Mouse (Mus musculus): ENCODE measurements around the gene Gpr174. TPM values are rescaled to one million over a fixed set of nuclear protein-coding genes. Genes with fewer than 3 reads are reported as not detected.
A peak's percentile ranks its signal among the peaks of the same experiment; 100 is the strongest.

The Gpr174 gene
- polyA plus RNA-seq, 1 experiment, result 3.9 TPM

DNA sequence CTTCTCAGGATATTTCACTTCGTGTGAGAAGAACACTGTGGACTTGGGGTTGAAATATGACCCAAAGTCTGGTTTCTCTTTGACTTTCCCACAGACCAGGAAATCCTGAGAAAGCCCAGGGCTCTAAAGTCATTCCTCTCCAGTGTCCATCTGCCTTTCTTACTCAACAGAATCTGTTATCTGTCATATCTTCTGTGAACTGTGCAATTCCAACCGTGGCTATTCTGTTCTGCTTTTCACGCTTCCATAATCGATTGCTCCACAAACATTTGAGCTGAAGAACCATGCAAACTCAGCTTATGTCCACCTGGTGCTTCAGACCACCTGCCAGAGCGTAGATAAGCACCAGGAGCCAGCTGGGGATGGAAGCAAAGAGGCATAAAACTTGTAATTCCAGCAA, 56.9 kb downstream of the Gpr174 start:
- TF ChIP-seq POLR2A (IDR thresholded peaks at IDR 0.05; ENCODE audit: control insufficient read depth, extremely low read depth, insufficient read depth, low read length, poor library complexity), result no peak
- TF ChIP-seq CTCF (IDR thresholded peaks at IDR 0.05; ENCODE audit: borderline replicate concordance, control insufficient read depth, extremely low read depth, insufficient read depth, low read length, poor library complexity), result no peak
- DNase-seq, result no peak
- 45% methylated on average over 5 of the region's 5 CpGs for WGBS

GRCm38 (mm10) chrX:107325697-107326381, 70.2 kb downstream of the Gpr174 start:
- H3K4me1 ChIP-seq (replicated peaks; ENCODE audit: control insufficient read depth, insufficient read depth, low read length), result no peaks in the 10 kb centered on the region; the same call in 1 of the 2 replicates
- WGBS, result 6% methylated on average over 4 of the region's 8 CpGs
- no peak overlapping the region for H3K4me3 ChIP-seq (ENCODE audit: control insufficient read depth, insufficient read depth, low read length)
- no peak for TF ChIP-seq CTCF (IDR thresholded peaks at IDR 0.05; ENCODE audit: borderline replicate concordance, control insufficient read depth, extremely low read depth, insufficient read depth, low read length, poor library complexity)
- TF ChIP-seq POLR2A (IDR thresholded peaks at IDR 0.05; ENCODE audit: control insufficient read depth, extremely low read depth, insufficient read depth, low read length, poor library complexity), result no peak
- H3K27me3 ChIP-seq (ENCODE audit: control insufficient read depth, insufficient read depth, low read length), result no peaks in the 10 kb centered on the region
- peak overlapping the region; percentile 48 for H3K27ac ChIP-seq (ENCODE audit: control insufficient read depth, insufficient read depth, low read length)
- H3K36me3 ChIP-seq (ENCODE audit: control insufficient read depth, insufficient read depth, low read length), result no peaks in the 10 kb centered on the region
- DNase-seq, result peak; percentile 58

More for the DNA sequence above, 56.9 kb downstream of the Gpr174 start:
- Histone ChIP-seq H3K27ac (ENCODE audit: control insufficient read depth, insufficient read depth, low read length) (no peak overlapping the region), H3K4me3 (ENCODE audit: control insufficient read depth, insufficient read depth, low read length) (no peak overlapping the region), H3K36me3 (ENCODE audit: control insufficient read depth, insufficient read depth, low read length) (no peaks in the 10 kb centered on the region), H3K27me3 (ENCODE audit: control insufficient read depth, insufficient read depth, low read length) (no peaks in the 10 kb centered on the region), H3K4me1 (replicated peaks; ENCODE audit: control insufficient read depth, insufficient read depth, low read length) (no peaks in the 10 kb centered on the region)

DNA sequence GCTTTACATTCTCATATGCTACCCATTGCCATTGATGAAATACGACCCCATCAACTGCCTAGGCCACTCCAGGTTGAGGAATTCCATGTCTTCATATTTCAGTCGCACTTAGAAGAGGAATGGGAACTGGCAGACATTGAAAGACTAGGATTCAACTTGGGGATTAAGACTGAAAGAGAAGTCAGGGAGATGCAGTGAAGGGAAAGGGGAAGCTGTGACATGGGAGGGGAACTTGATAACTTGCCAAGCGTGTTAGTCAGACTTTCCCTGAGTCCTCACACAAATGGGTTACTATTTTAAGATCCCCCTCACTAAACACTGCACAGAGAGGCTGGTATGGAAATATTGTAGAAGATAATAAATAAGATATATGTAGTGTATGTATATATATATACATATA, 74.2 kb downstream of the Gpr174 start:
- H3K27ac ChIP-seq (ENCODE audit: control insufficient read depth, insufficient read depth, low read length), result no peak overlapping the region
- no peak overlapping the region for H3K4me3 ChIP-seq (ENCODE audit: control insufficient read depth, insufficient read depth, low read length)
- H3K27me3 ChIP-seq (ENCODE audit: control insufficient read depth, insufficient read depth, low read length), result no peaks in the 10 kb centered on the region
- H3K36me3 ChIP-seq (ENCODE audit: control insufficient read depth, insufficient read depth, low read length), result no peaks in the 10 kb centered on the region
- TF ChIP-seq POLR2A (IDR thresholded peaks at IDR 0.05; ENCODE audit: control insufficient read depth, extremely low read depth, insufficient read depth, low read length, poor library complexity) (no peak), CTCF (IDR thresholded peaks at IDR 0.05; ENCODE audit: borderline replicate concordance, control insufficient read depth, extremely low read depth, insufficient read depth, low read length, poor library complexity) (no peak)
- H3K4me1 ChIP-seq (replicated peaks; ENCODE audit: control insufficient read depth, insufficient read depth, low read length), result no peaks in the 10 kb centered on the region
- DNase-seq, result no peak
- 67% methylated on average over 3 of the region's 3 CpGs for WGBS

GRCm38 (mm10) chrX:107336609-107337008, 80.9 kb downstream of the Gpr174 start:
- no peaks in the 10 kb centered on the region for H3K27me3 ChIP-seq (ENCODE audit: control insufficient read depth, insufficient read depth, low read length)
- DNase-seq, result no peak
- H3K4me1 ChIP-seq (replicated peaks; ENCODE audit: control insufficient read depth, insufficient read depth, low read length), result no peaks in the 10 kb centered on the region
- H3K4me3 ChIP-seq (ENCODE audit: control insufficient read depth, insufficient read depth, low read length), result no peak overlapping the region
- no peaks in the 10 kb centered on the region for H3K36me3 ChIP-seq (ENCODE audit: control insufficient read depth, insufficient read depth, low read length)
- 100% methylated on average over 1 of the region's 1 CpGs for WGBS
- no peak for TF ChIP-seq CTCF (IDR thresholded peaks at IDR 0.05; ENCODE audit: borderline replicate concordance, control insufficient read depth, extremely low read depth, insufficient read depth, low read length, poor library complexity)
- TF ChIP-seq POLR2A (IDR thresholded peaks at IDR 0.05; ENCODE audit: control insufficient read depth, extremely low read depth, insufficient read depth, low read length, poor library complexity), result no peak
- no peak overlapping the region for H3K27ac ChIP-seq (ENCODE audit: control insufficient read depth, insufficient read depth, low read length)

GRCm38 (mm10) chrX:107341980-107342379, 86.3 kb downstream of the Gpr174 start:
- Histone ChIP-seq H3K36me3 (ENCODE audit: control insufficient read depth, insufficient read depth, low read length) (no peaks in the 10 kb centered on the region), H3K4me3 (ENCODE audit: control insufficient read depth, insufficient read depth, low read length) (no peak overlapping the region), H3K27ac (ENCODE audit: control insufficient read depth, insufficient read depth, low read length) (no peak overlapping the region), H3K4me1 (replicated peaks; ENCODE audit: control insufficient read depth, insufficient read depth, low read length) (no peaks in the 10 kb centered on the region), H3K27me3 (ENCODE audit: control insufficient read depth, insufficient read depth, low read length) (no peaks in the 10 kb centered on the region)
- 51% methylated on average over 3 of the region's 3 CpGs for WGBS
- DNase-seq, result peak; percentile 60
- no peak for TF ChIP-seq CTCF (IDR thresholded peaks at IDR 0.05; ENCODE audit: borderline replicate concordance, control insufficient read depth, extremely low read depth, insufficient read depth, low read length, poor library complexity)
- TF ChIP-seq POLR2A (IDR thresholded peaks at IDR 0.05; ENCODE audit: control insufficient read depth, extremely low read depth, insufficient read depth, low read length, poor library complexity), result no peak

Other genes with a start within 250 kb of the Gpr174 start
- 45.6 and 53.0 TPM in 2 replicates for gene P2ry10, start 167.4 kb upstream of the Gpr174 start, polyA plus RNA-seq (2012; rRNA removed)
- gene P2ry10b, start 107.0 kb upstream of the Gpr174 start, polyA plus RNA-seq (2012; rRNA removed), result 22.7 and 25.2 TPM in 2 replicates
- 98.5 and 100 TPM in 2 replicates for gene Itm2a, start 147.5 kb downstream of the Gpr174 start, polyA plus RNA-seq (2012; rRNA removed)